Mouse (Mus musculus) ES-E14 (cell line): ENCODE measurements around the gene Gm20683.

Source experiments
- MAFK ChIP-seq: IDR thresholded peaks from 2 replicates; pipeline ENCODE4 v1.6.1; 2014; ENCODE audit warnings: mild to moderate bottlenecking, low read depth, low read length, inconsistent platforms; ENCODE audit not compliant: insufficient read depth
- ZC3H11A ChIP-seq: IDR thresholded peaks from 2 replicates; pipeline ENCODE4 v1.6.1; 2012; ENCODE audit warnings: low read depth, mild to moderate bottlenecking, inconsistent platforms, low read length, borderline replicate concordance
- ZNF384 ChIP-seq: IDR thresholded peaks from 2 replicates; pipeline ENCODE4 v1.6.1; 2012; ENCODE audit warnings: low read depth, low read length, inconsistent platforms

- TF ChIP-seq ZC3H11A = no peak
- no peak for TF ChIP-seq MAFK
- TF ChIP-seq ZNF384 = no peak
These were observed 2.3 kb upstream of the Gm20683 start for GRCm38 (mm10) chr17:25843636-25844395.
